Mouse (Mus musculus) R1 (cell line): ENCODE measurements around the gene Cbr4.
A peak's percentile ranks its signal among the peaks of the same experiment; 100 is the strongest.

Experiments
- DNase-seq: peaks from one replicate; pipeline ENCODE4 v3.0.0-alpha.2; 2018; ENCODE audit warnings: low read depth, low spot score

Gene Cbr4

GRCm38 (mm10) chr8:61487597-61488156 is at the start of gene Cbr4:
Gene Cbr4, plus strand, starts transcription at chr8:61487734.
- peak; percentile 96 for DNase-seq

- no peak for DNase-seq
These were observed 44.5 kb upstream of the Cbr4 start for GRCm38 (mm10) chr8:61442988-61443387.

GRCm38 (mm10) chr8:61444358-61444757 is 43.2 kb upstream of the Cbr4 start:
- peak; percentile 10 for DNase-seq

- DNase-seq: no peak
These were observed 41.2 kb upstream of the Cbr4 start for GRCm38 (mm10) chr8:61446329-61446728.

- DNase-seq: no peak
These were observed 39.4 kb upstream of the Cbr4 start for GRCm38 (mm10) chr8:61448100-61448499.

- no peak for DNase-seq
These were observed 38.7 kb upstream of the Cbr4 start for GRCm38 (mm10) chr8:61448881-61449280.

GRCm38 (mm10) chr8:61450916-61451575 is 36.5 kb upstream of the Cbr4 start:
- DNase-seq: no peak

- DNase-seq: no peak
These were observed 35.7 kb upstream of the Cbr4 start for GRCm38 (mm10) chr8:61451721-61452337.

GRCm38 (mm10) chr8:61459763-61460162 is 27.8 kb upstream of the Cbr4 start:
- no peak for DNase-seq

- no peak for DNase-seq
These were observed 25.3 kb upstream of the Cbr4 start for GRCm38 (mm10) chr8:61462221-61462620.

GRCm38 (mm10) chr8:61464393-61464792 is 23.1 kb upstream of the Cbr4 start:
- DNase-seq: no peak

GRCm38 (mm10) chr8:61466696-61467552 is 20.6 kb upstream of the Cbr4 start:
- no peak for DNase-seq

GRCm38 (mm10) chr8:61467553-61467815 is 20.1 kb upstream of the Cbr4 start:
- no peak for DNase-seq

GRCm38 (mm10) chr8:61470213-61470612 is 17.3 kb upstream of the Cbr4 start:
- DNase-seq: no peak

GRCm38 (mm10) chr8:61475251-61475673 is 12.3 kb upstream of the Cbr4 start:
- DNase-seq: no peak

- DNase-seq: no peak
These were observed 11.4 kb upstream of the Cbr4 start for GRCm38 (mm10) chr8:61476160-61476559.

- no peak for DNase-seq
These were observed 9.4 kb upstream of the Cbr4 start for GRCm38 (mm10) chr8:61478150-61478549.

- no peak for DNase-seq
These were observed 8.7 kb upstream of the Cbr4 start for GRCm38 (mm10) chr8:61478793-61479192.

GRCm38 (mm10) chr8:61479506-61480214 is 7.9 kb upstream of the Cbr4 start:
- DNase-seq: peak; percentile 89

- DNase-seq: peak; percentile 56
These were observed 7.1 kb upstream of the Cbr4 start for GRCm38 (mm10) chr8:61480260-61480967.

- no peak for DNase-seq
These were observed 508 bp upstream of the Cbr4 start for GRCm38 (mm10) chr8:61486923-61487529.
